Mouse (Mus musculus) spleen, postnatal 10 days (tissue): ENCODE results near the gene Olfr308.
"Not testable (repeated sequence)": the region's sequence is repeated elsewhere in the genome, so short reads cannot be mapped to it uniquely, and the experiment has no call there.

Experiments used
- DNase-seq, 2 experiments: peaks; one replicate each; pipeline ENCODE4 v3.0.0; 2021 to 2022; ENCODE audit warnings: low spot score in 2 of 2

Gene Olfr308

DNA sequence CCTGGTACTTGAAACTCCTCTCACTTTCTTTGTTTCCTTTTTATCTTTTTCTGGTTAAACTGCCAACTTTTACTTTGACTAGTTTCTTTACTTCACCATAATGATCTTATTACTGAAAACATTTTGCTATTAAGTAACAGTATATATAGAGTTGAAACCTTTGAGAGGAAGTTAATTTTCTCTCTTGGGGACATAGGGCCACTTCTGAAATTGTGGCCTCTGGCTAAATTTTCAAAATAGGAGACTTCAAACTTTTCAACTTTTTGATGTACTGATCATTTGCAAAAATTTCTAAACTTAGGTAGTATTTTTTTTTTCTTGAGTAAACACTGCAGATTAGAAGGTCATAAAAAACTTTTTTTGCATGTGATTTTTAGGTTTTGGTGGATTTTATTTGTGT, at the start of gene Olfr308:
Gene Olfr308, minus strand, starts transcription at position 101 of the 400 bp plus-strand sequence.
- no peak for DNase-seq

DNA sequence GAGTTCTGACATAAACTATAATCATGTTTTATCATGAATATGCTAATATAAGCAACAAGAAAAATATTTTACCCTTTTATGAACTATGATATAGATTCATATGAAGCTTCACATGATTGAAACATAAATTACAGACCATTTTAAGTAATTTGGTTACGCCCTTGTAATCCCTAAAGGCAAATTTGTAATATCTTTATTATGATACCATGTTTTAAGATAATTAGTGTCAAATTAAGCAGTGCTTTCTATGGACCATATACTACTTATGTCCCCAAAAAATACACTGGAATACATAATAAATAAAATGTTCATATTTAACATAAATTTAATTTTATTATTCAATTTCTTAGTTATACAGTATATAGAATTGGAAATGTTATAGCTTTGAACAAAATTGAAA, 41.4 kb upstream of the Olfr308 start, which contains the start of gene Olfr305:
Gene Olfr305, minus strand, starts transcription at position 101 of the 400 bp plus-strand sequence.
- DNase-seq: no peak

DNA sequence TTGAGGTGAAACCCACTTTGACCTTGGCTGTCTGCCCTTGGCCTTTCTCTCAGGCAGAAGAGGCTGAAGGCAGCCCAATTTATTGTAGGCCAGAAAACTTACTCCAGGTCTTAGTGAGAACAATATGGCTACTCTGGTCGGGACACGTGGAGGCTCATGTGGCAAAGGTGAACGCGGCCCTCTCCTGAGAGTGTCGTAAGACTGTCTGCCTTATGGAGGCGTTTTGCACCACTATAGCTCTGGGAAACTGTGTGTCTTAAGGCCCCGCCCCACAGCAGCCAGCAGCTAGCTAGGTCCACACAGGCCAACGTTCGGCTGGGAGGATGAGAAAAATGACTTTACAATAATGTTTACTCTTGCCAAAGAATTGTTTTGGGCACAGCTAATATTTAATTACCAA, 20.9 kb upstream of the Olfr308 start:
- not testable (repeated sequence) for DNase-seq

DNA sequence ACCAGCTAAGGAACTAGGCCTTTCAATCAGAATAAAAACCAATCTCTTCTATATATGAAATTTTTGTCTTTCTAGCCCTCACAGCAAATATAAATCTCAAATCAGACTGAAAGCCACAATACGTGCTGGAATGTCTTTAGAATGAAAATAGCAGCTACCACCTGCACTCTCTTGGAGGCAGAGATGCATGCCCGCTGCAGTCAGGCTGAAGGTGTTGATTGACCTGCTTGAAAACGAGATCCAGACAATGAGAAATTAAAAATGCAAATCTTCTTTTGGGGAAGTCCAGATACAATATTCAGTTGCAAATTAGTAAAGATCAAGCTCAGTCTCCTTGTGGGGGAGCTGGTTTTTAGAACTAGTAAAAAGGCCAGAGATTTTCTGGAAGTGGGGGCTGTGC, 18.8 kb upstream of the Olfr308 start:
- no peak for DNase-seq

DNA sequence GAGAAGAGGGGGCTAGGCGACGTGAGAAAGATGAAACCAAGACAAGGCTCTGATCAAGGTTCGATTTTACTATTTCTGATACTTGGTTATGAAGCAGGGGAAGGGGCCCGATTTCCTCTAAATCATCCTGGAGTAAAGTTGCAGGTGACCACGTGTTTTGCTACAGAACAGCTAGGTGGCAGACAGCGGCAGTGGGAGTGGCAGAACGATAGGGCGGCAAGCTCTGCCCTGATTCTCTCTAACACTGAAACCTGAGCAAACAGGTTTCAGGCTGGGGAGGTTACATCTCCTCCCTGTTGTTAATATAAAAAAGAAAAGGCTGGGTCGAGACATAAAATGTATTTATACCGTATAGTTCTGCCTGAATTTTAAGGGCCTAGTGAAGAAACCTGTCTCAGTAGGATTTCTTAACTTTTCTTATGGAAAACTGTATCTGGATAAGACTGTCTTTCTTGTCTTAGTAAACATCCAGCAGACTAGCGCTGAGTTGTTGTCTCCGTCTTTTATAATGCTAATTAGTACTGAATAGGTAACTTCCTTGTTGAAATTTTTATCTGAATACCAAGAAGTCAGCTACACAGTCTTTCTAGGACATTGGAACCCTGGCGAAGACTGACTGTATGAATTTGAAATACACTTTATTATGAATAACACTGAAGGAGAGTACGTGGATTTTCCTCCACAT, 17.6 kb upstream of the Olfr308 start:
- no peak for DNase-seq

DNA sequence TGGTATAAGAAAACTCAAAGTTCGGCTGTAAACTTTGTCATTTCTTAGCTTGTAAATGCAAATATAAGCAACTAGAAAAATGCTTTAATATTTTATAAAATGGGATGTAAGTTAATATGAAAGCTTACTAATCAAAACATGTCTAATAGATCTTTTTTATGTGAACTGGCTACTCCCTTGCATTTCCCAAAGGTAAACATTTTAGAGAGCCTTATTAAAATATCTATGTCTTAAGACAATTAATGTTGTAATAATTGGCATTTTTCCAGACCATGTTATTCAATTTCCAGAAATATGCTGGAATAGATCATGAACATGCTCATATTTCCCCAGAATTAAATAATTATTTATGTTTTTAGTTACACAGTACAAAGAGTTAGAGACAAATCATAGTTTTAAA, 12.1 kb upstream of the Olfr308 start, which contains the start of gene Olfr307:
Gene Olfr307, minus strand, starts transcription at position 101 of the 400 bp plus-strand sequence.
- no peak for DNase-seq

DNA sequence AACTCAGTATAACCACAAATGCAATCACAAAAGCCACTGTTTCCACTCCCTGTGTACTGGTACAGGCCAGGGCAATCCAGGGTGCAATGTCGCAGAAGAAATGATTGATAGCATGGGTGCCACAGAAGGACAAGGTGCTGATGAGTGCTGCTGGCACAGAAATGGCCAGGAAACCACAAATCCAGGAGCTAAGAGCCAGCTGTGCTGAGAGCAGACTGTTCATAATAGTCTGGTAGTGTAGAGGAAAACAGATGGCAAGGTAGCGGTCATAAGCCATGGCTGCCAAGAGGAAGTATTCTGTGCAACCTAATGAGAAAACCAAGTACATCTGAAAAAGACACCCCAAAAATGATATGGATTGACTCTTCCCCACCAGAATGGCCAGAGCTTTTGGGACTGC, 4.1 kb downstream of the Olfr308 start:
- DNase-seq: no peak

DNA sequence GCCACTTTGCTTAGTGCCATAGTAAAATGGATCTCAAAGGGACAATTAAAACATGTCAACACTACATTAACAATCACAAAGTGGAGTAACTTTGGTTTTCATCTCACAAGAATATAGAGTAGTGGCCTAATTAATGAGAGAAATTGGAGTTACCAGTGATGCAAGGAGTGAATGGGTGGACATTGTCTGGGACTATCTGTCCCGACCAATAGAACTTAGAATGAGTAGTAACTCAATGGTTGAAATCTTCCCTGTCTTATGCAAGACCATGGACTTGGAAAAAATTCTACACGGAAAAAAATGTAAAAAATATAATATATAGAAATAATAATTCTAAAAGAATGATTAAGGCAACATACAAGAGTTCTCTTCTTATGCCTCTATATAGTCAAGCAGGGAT, 11.8 kb downstream of the Olfr308 start, which contains the start of gene Olfr309:
Gene Olfr309, minus strand, starts transcription at position 101 of the 400 bp plus-strand sequence.
- no peak for DNase-seq

DNA sequence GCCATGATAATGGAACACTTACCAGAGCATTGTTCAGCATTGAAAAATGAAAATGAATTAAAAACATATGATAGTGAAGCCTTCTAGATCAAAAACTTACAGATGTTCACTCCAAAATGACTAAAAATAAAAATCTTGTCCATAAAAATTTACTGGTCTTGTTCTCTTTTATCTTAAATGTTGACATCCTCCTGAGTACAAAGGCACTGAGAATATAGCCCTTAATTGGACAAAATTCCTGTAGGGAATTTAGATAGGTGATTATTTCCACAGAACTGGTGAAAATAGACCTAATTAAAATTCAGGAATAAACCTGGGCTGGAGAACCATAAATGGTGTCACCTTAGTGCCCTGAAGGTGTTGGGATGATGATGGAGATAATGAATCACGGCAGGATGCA, 48.4 kb downstream of the Olfr308 start, which contains the start of gene Olfr310:
Gene Olfr310, minus strand, starts transcription at position 101 of the 400 bp plus-strand sequence.
- DNase-seq: no peak
